ENCODE assay signal across 8 mouse cellular contexts in genomic region chr11:18957805-18958770, GRCm38 (mm10).
A peak's percentile ranks its signal among the peaks of the same experiment; 100 is the strongest.
DNase-seq lines count a peak whose midpoint lies in the region; ATAC-seq and TF ChIP-seq lines count a peak whose summit lies in the region.

No protein-coding gene starts in this region.

- ATAC-seq in forebrain, embryonic 14.5 days = peak; percentile 41
- 0 out of 2 replicates have a peak, but pooled peaks have one; percentile 12 for ATAC-seq in hindbrain, embryonic 15.5 days (ENCODE audit: low FRiP score, low read depth)
- ATAC-seq in liver, postnatal 0 days = no peak
- peak; percentile 56; the same call in 1 of the 2 replicates for ATAC-seq in stomach, embryonic 16.5 days (ENCODE audit: insufficient read depth, low FRiP score)

- no peaks in the 10 kb centered on the region for H3K36me3 ChIP-seq in forebrain, embryonic 14.5 days (ENCODE audit: control insufficient read depth, insufficient read depth, low read length)
- no peaks in the 10 kb centered on the region for H3K36me3 ChIP-seq in hindbrain, embryonic 15.5 days
- no peaks in the 10 kb centered on the region for H3K36me3 ChIP-seq in liver, postnatal 0 days (replicated peaks; ENCODE audit: insufficient read depth, low read length)
- no peaks in the 10 kb centered on the region for H3K36me3 ChIP-seq in stomach, embryonic 16.5 days (ENCODE audit: control insufficient read depth, insufficient read depth, low read length)

- no peak overlapping the region for H3K9ac ChIP-seq in forebrain, embryonic 14.5 days (ENCODE audit: low read length)
- H3K9ac ChIP-seq in hindbrain, embryonic 15.5 days = no peak overlapping the region
- H3K9ac ChIP-seq in liver, postnatal 0 days (replicated peaks) = no peak overlapping the region
- peak overlapping the region; percentile 40 for H3K9ac ChIP-seq in stomach, embryonic 16.5 days (ENCODE audit: low read length)

- H3K27ac ChIP-seq in forebrain, embryonic 14.5 days (ENCODE audit: low read depth, low read length) = no peak overlapping the region
- peak overlapping the region; percentile 41 for H3K27ac ChIP-seq in hindbrain, embryonic 15.5 days (replicated peaks)
- H3K27ac ChIP-seq in liver, postnatal 0 days (ENCODE audit: low read depth) = no peak overlapping the region
- H3K27ac ChIP-seq in stomach, embryonic 16.5 days (ENCODE audit: low read length) = peak overlapping the region; percentile 79

- H3K4me3 ChIP-seq in forebrain, embryonic 14.5 days (ENCODE audit: low read depth, low read length) = no peak overlapping the region
- 0 out of 2 replicates have a peak overlapping the region, but pooled peaks have one; percentile 4 for H3K4me3 ChIP-seq in hindbrain, embryonic 15.5 days
- no peak overlapping the region for H3K4me3 ChIP-seq in liver, postnatal 0 days (ENCODE audit: low read depth, low read length)
- 0 out of 2 replicates have a peak overlapping the region, but pooled peaks have one; percentile 14 for H3K4me3 ChIP-seq in stomach, embryonic 16.5 days (replicated peaks; ENCODE audit: low read length)

- 61% methylated on average over 12 of the region's 12 CpGs for WGBS in forebrain, embryonic 14.5 days
- 46% methylated on average over 12 of the region's 12 CpGs for WGBS in hindbrain, embryonic 15.5 days
- WGBS in liver, postnatal 0 days (ENCODE audit: insufficient replicate concordance) = 28% methylated on average over 12 of the region's 12 CpGs
- WGBS in stomach, embryonic 16.5 days = 17% methylated on average over 12 of the region's 12 CpGs

- DNase-seq in gastrocnemius, adult 18-20 months (ENCODE audit: low spot score) = peak; percentile 12
- no peak for DNase-seq in gastrocnemius, adult 8-10 months (ENCODE audit: low spot score in 2 of 2)
- peak; percentile 67 for DNase-seq in MEL-GATA-1-ER (ENCODE audit: extremely low read depth, low read depth)
- DNase-seq in forebrain, embryonic 14.5 days (ENCODE audit: low spot score) = peak; percentile 64
- no peak for DNase-seq in liver, postnatal 0 days
- DNase-seq in right cerebral cortex, postnatal 25 days = no peak

- peak overlapping the region; percentile 26; the same call in 1 of the 2 replicates for H3K4me2 ChIP-seq in forebrain, embryonic 14.5 days (ENCODE audit: low read length)
- peak overlapping the region; percentile 35 for H3K4me2 ChIP-seq in hindbrain, embryonic 15.5 days
- H3K4me2 ChIP-seq in liver, postnatal 0 days (ENCODE audit: low read depth, low read length) = peak overlapping the region; percentile 35
- H3K4me2 ChIP-seq in stomach, embryonic 16.5 days (ENCODE audit: low read depth, low read length) = peak overlapping the region; percentile 46

- peaks cover 7% of the 10 kb centered on the region; the same call in 1 of the 2 replicates for H3K4me1 ChIP-seq in forebrain, embryonic 14.5 days (ENCODE audit: control insufficient read depth, insufficient read depth, low read length)
- H3K4me1 ChIP-seq in hindbrain, embryonic 15.5 days (replicated peaks) = peaks cover 40% of the 10 kb centered on the region
- H3K4me1 ChIP-seq in liver, postnatal 0 days (ENCODE audit: insufficient read depth) = peaks cover 15% of the 10 kb centered on the region; the same call in 1 of the 2 replicates
- H3K4me1 ChIP-seq in stomach, embryonic 16.5 days (ENCODE audit: control insufficient read depth, insufficient read depth, low read length) = peaks cover 61% of the 10 kb centered on the region

- no peak for TF ChIP-seq CTCF in liver, postnatal 0 days (IDR thresholded peaks at IDR 0.05; ENCODE audit: low read depth)

- no peaks in the 10 kb centered on the region for H3K9me3 ChIP-seq in forebrain, embryonic 14.5 days (replicated peaks; ENCODE audit: control insufficient read depth, low read length)
- no peaks in the 10 kb centered on the region for H3K9me3 ChIP-seq in hindbrain, embryonic 15.5 days
- H3K9me3 ChIP-seq in liver, postnatal 0 days (ENCODE audit: low read length) = no peaks in the 10 kb centered on the region
- H3K9me3 ChIP-seq in stomach, embryonic 16.5 days (replicated peaks; ENCODE audit: control insufficient read depth, low read length) = no peaks in the 10 kb centered on the region

- H3K27me3 ChIP-seq in forebrain, embryonic 14.5 days (replicated peaks; ENCODE audit: control insufficient read depth, insufficient read depth, low read length) = no peaks in the 10 kb centered on the region
- H3K27me3 ChIP-seq in hindbrain, embryonic 15.5 days = no peaks in the 10 kb centered on the region
- H3K27me3 ChIP-seq in liver, postnatal 0 days (ENCODE audit: insufficient read depth, low read length) = no peaks in the 10 kb centered on the region
- no peaks in the 10 kb centered on the region for H3K27me3 ChIP-seq in stomach, embryonic 16.5 days (ENCODE audit: control insufficient read depth, insufficient read depth, low read length)

- no peak for TF ChIP-seq EP300 in liver, postnatal 0 days (IDR thresholded peaks at IDR 0.05; ENCODE audit: low read depth)

Comparison
In these comparisons a context has a peak if more than half of its experiments do, and no peak if none do; other contexts are left out.
1. DNase-seq: peak in gastrocnemius, adult 18-20 months (single experiment), MEL-GATA-1-ER (single experiment) and forebrain, embryonic 14.5 days (single experiment); none in gastrocnemius, adult 8-10 months (0 of 2), liver, postnatal 0 days (single experiment) and right cerebral cortex, postnatal 25 days (single experiment).
2. H3K27ac ChIP-seq: peak in hindbrain, embryonic 15.5 days (single experiment) and stomach, embryonic 16.5 days (single experiment); none in forebrain, embryonic 14.5 days (single experiment) and liver, postnatal 0 days (single experiment).
3. H3K4me3 ChIP-seq: peak in hindbrain, embryonic 15.5 days (single experiment) and stomach, embryonic 16.5 days (single experiment); none in forebrain, embryonic 14.5 days (single experiment) and liver, postnatal 0 days (single experiment).
4. Peak in every context shown above with its lines, with median percentiles within 50 percentile points of each other: H3K4me2 ChIP-seq.